Mouse (Mus musculus) left cerebral cortex, adult 11 months (tissue): ENCODE data around the gene Nox3.

Experiments
- DNase-seq: peaks from one replicate; pipeline ENCODE4 v3.0.0; 2022; ENCODE audit warnings: low spot score

The Nox3 gene

GRCm38 (mm10) chr17:3610307-3610754, 85.7 kb downstream of the Nox3 start:
- DNase-seq, result no peak

- DNase-seq, result no peak
These were observed 92.9 kb downstream of the Nox3 start for GRCm38 (mm10) chr17:3602954-3603672.

- DNase-seq, result no peak
These were observed 97.7 kb downstream of the Nox3 start for GRCm38 (mm10) chr17:3598393-3598792.

- DNase-seq, result no peak
These were observed 98.2 kb downstream of the Nox3 start for GRCm38 (mm10) chr17:3597866-3598265.

- DNase-seq, result no peak
These were observed 98.9 kb downstream of the Nox3 start for GRCm38 (mm10) chr17:3597130-3597529.
